Mouse (Mus musculus): ENCODE measurements around the gene Fbn1. TPM values are rescaled to one million over a fixed set of nuclear protein-coding genes. Genes with fewer than 3 reads are reported as not detected.

The Fbn1 gene
- polyA plus RNA-seq, 1 experiment from 2014 or later, result 28.5 TPM

- 75% methylated on average over 7 of the region's 7 CpGs for WGBS (ENCODE audit: insufficient replicate concordance)
Measured at GRCm38 (mm10) chr2:125386221-125386965, 121.4 kb downstream of the Fbn1 start.

GRCm38 (mm10) chr2:125384941-125385340, 122.9 kb downstream of the Fbn1 start:
- Histone ChIP-seq H3K36me3 (ENCODE audit: control insufficient read depth, insufficient read depth, low read length) (peaks cover 7% of the 10 kb centered on the region), H3K27me3 (ENCODE audit: control insufficient read depth, insufficient read depth, low read length) (no peaks in the 10 kb centered on the region), H3K4me2 (no peak overlapping the region), H3K9me3 (replicated peaks; ENCODE audit: control insufficient read depth, low read length) (no peaks in the 10 kb centered on the region), H3K4me1 (ENCODE audit: control insufficient read depth, insufficient read depth, low read length) (0 out of 2 replicates have a peak, but pooled peaks cover 3% of the 10 kb centered on the region), H3K4me3 (ENCODE audit: low read depth, low read length) (no peak overlapping the region), H3K27ac (ENCODE audit: low read depth, low read length) (no peak overlapping the region), H3K9ac (ENCODE audit: low read depth, low read length) (no peak overlapping the region)
- WGBS (ENCODE audit: insufficient replicate concordance), result 67% methylated on average over 4 of the region's 4 CpGs
- ATAC-seq (replicated peaks; ENCODE audit: insufficient number of reproducible peaks, low FRiP score, low TSS enrichment), result no peak

More at GRCm38 (mm10) chr2:125386221-125386965, 121.4 kb downstream of the Fbn1 start:
- no peak overlapping the region for H3K4me3 ChIP-seq (ENCODE audit: low read depth, low read length)
- no peaks in the 10 kb centered on the region for H3K9me3 ChIP-seq (replicated peaks; ENCODE audit: control insufficient read depth, low read length)
- no peaks in the 10 kb centered on the region for H3K27me3 ChIP-seq (ENCODE audit: control insufficient read depth, insufficient read depth, low read length)
- 0 out of 2 replicates have a peak, but pooled peaks cover 3% of the 10 kb centered on the region for H3K4me1 ChIP-seq (ENCODE audit: control insufficient read depth, insufficient read depth, low read length)
- no peak overlapping the region for H3K4me2 ChIP-seq
- no peak for ATAC-seq (replicated peaks; ENCODE audit: insufficient number of reproducible peaks, low FRiP score, low TSS enrichment)
- H3K9ac ChIP-seq (ENCODE audit: low read depth, low read length), result no peak overlapping the region
- no peak overlapping the region for H3K27ac ChIP-seq (ENCODE audit: low read depth, low read length)
- peaks cover 7% of the 10 kb centered on the region for H3K36me3 ChIP-seq (ENCODE audit: control insufficient read depth, insufficient read depth, low read length)

- Histone ChIP-seq H3K36me3 (ENCODE audit: control insufficient read depth, insufficient read depth, low read length) (peaks cover 7% of the 10 kb centered on the region), H3K4me3 (ENCODE audit: low read depth, low read length) (no peak overlapping the region), H3K27ac (ENCODE audit: low read depth, low read length) (no peak overlapping the region), H3K4me1 (ENCODE audit: control insufficient read depth, insufficient read depth, low read length) (0 out of 2 replicates have a peak, but pooled peaks cover 3% of the 10 kb centered on the region), H3K9ac (ENCODE audit: low read depth, low read length) (no peak overlapping the region), H3K9me3 (replicated peaks; ENCODE audit: control insufficient read depth, low read length) (no peaks in the 10 kb centered on the region), H3K4me2 (no peak overlapping the region), H3K27me3 (ENCODE audit: control insufficient read depth, insufficient read depth, low read length) (no peaks in the 10 kb centered on the region)
- 76% methylated on average over 6 of the region's 6 CpGs for WGBS (ENCODE audit: insufficient replicate concordance)
- no peak for ATAC-seq (replicated peaks; ENCODE audit: insufficient number of reproducible peaks, low FRiP score, low TSS enrichment)
Measured at GRCm38 (mm10) chr2:125384415-125384814, 123.4 kb downstream of the Fbn1 start.

- H3K36me3 ChIP-seq (ENCODE audit: control insufficient read depth, insufficient read depth, low read length), result peaks cover 3% of the 10 kb centered on the region; the same call in 1 of the 2 replicates
- no peak overlapping the region for H3K9ac ChIP-seq (ENCODE audit: low read depth, low read length)
Measured at GRCm38 (mm10) chr2:125383273-125383641, 124.5 kb downstream of the Fbn1 start.

GRCm38 (mm10) chr2:125382613-125383272, 125.0 kb downstream of the Fbn1 start:
- Histone ChIP-seq H3K27me3 (ENCODE audit: control insufficient read depth, insufficient read depth, low read length) (no peaks in the 10 kb centered on the region), H3K4me2 (no peak overlapping the region), H3K36me3 (ENCODE audit: control insufficient read depth, insufficient read depth, low read length) (peaks cover 5% of the 10 kb centered on the region; the same call in 1 of the 2 replicates), H3K27ac (ENCODE audit: low read depth, low read length) (no peak overlapping the region), H3K9me3 (replicated peaks; ENCODE audit: control insufficient read depth, low read length) (no peaks in the 10 kb centered on the region), H3K4me3 (ENCODE audit: low read depth, low read length) (no peak overlapping the region), H3K9ac (ENCODE audit: low read depth, low read length) (no peak overlapping the region), H3K4me1 (ENCODE audit: control insufficient read depth, insufficient read depth, low read length) (0 out of 2 replicates have a peak, but pooled peaks cover 3% of the 10 kb centered on the region)
- 79% methylated on average over 7 of the region's 7 CpGs for WGBS (ENCODE audit: insufficient replicate concordance)
- ATAC-seq (replicated peaks; ENCODE audit: insufficient number of reproducible peaks, low FRiP score, low TSS enrichment), result no peak

More at GRCm38 (mm10) chr2:125383273-125383641, 124.5 kb downstream of the Fbn1 start:
- H3K4me2 ChIP-seq, result no peak overlapping the region
- H3K9me3 ChIP-seq (replicated peaks; ENCODE audit: control insufficient read depth, low read length), result no peaks in the 10 kb centered on the region
- 79% methylated on average over 7 of the region's 7 CpGs for WGBS (ENCODE audit: insufficient replicate concordance)
- H3K4me3 ChIP-seq (ENCODE audit: low read depth, low read length), result no peak overlapping the region
- H3K27ac ChIP-seq (ENCODE audit: low read depth, low read length), result no peak overlapping the region
- no peak for ATAC-seq (replicated peaks; ENCODE audit: insufficient number of reproducible peaks, low FRiP score, low TSS enrichment)
- no peaks in the 10 kb centered on the region for H3K27me3 ChIP-seq (ENCODE audit: control insufficient read depth, insufficient read depth, low read length)
- 0 out of 2 replicates have a peak, but pooled peaks cover 3% of the 10 kb centered on the region for H3K4me1 ChIP-seq (ENCODE audit: control insufficient read depth, insufficient read depth, low read length)

GRCm38 (mm10) chr2:125380086-125380485, 127.7 kb downstream of the Fbn1 start:
- H3K9ac ChIP-seq (ENCODE audit: low read depth, low read length), result no peak overlapping the region
- ATAC-seq (replicated peaks; ENCODE audit: insufficient number of reproducible peaks, low FRiP score, low TSS enrichment), result no peak
- H3K4me3 ChIP-seq (ENCODE audit: low read depth, low read length), result no peak overlapping the region
- H3K36me3 ChIP-seq (ENCODE audit: control insufficient read depth, insufficient read depth, low read length), result peaks cover 9% of the 10 kb centered on the region
- H3K4me2 ChIP-seq, result no peak overlapping the region
- H3K4me1 ChIP-seq (ENCODE audit: control insufficient read depth, insufficient read depth, low read length), result 0 out of 2 replicates have a peak, but pooled peaks cover 3% of the 10 kb centered on the region
- no peaks in the 10 kb centered on the region for H3K9me3 ChIP-seq (replicated peaks; ENCODE audit: control insufficient read depth, low read length)
- H3K27ac ChIP-seq (ENCODE audit: low read depth, low read length), result no peak overlapping the region
- H3K27me3 ChIP-seq (ENCODE audit: control insufficient read depth, insufficient read depth, low read length), result no peaks in the 10 kb centered on the region
- WGBS (ENCODE audit: insufficient replicate concordance), result 60% methylated on average over 2 of the region's 2 CpGs

- Histone ChIP-seq H3K4me2 (no peak overlapping the region), H3K36me3 (ENCODE audit: control insufficient read depth, insufficient read depth, low read length) (peaks cover 9% of the 10 kb centered on the region), H3K4me3 (ENCODE audit: low read depth, low read length) (no peak overlapping the region), H3K4me1 (ENCODE audit: control insufficient read depth, insufficient read depth, low read length) (0 out of 2 replicates have a peak, but pooled peaks cover 3% of the 10 kb centered on the region), H3K27me3 (ENCODE audit: control insufficient read depth, insufficient read depth, low read length) (no peaks in the 10 kb centered on the region), H3K27ac (ENCODE audit: low read depth, low read length) (no peak overlapping the region), H3K9me3 (replicated peaks; ENCODE audit: control insufficient read depth, low read length) (no peaks in the 10 kb centered on the region), H3K9ac (ENCODE audit: low read depth, low read length) (no peak overlapping the region)
- no peak for ATAC-seq (replicated peaks; ENCODE audit: insufficient number of reproducible peaks, low FRiP score, low TSS enrichment)
- WGBS (ENCODE audit: insufficient replicate concordance), result 73% methylated on average over 2 of the region's 2 CpGs
Measured at GRCm38 (mm10) chr2:125379206-125379605, 128.6 kb downstream of the Fbn1 start.

GRCm38 (mm10) chr2:125375926-125376325, 131.9 kb downstream of the Fbn1 start:
- no peak overlapping the region for H3K9ac ChIP-seq (ENCODE audit: low read depth, low read length)
- H3K27me3 ChIP-seq (ENCODE audit: control insufficient read depth, insufficient read depth, low read length), result no peaks in the 10 kb centered on the region
- no peaks in the 10 kb centered on the region for H3K9me3 ChIP-seq (replicated peaks; ENCODE audit: control insufficient read depth, low read length)
- ATAC-seq (replicated peaks; ENCODE audit: insufficient number of reproducible peaks, low FRiP score, low TSS enrichment), result no peak
- H3K36me3 ChIP-seq (ENCODE audit: control insufficient read depth, insufficient read depth, low read length), result peaks cover 5% of the 10 kb centered on the region
- WGBS (ENCODE audit: insufficient replicate concordance), result 79% methylated on average over 5 of the region's 5 CpGs
- no peaks in the 10 kb centered on the region for H3K4me1 ChIP-seq (ENCODE audit: control insufficient read depth, insufficient read depth, low read length)
- no peak overlapping the region for H3K4me2 ChIP-seq
- H3K4me3 ChIP-seq (ENCODE audit: low read depth, low read length), result no peak overlapping the region
- no peak overlapping the region for H3K27ac ChIP-seq (ENCODE audit: low read depth, low read length)

All from heart, embryonic 11.5 days (tissue).